Mouse (Mus musculus) mature B cell (primary cell): ENCODE measurements around the gene Peak1.

Source experiments
- in situ Hi-C: fragments of 300-500 bp; cut with MboI; formaldehyde crosslinking; loops from 2 replicates; pipeline ENCODE4 v1.14.3; 2019

Gene Peak1

GRCm38 (mm10) chr9:56415935-56416607 lies 1.8 kb downstream of the Peak1 start:
- in situ Hi-C loops: no loop called here

GRCm38 (mm10) chr9:56415393-56415792 lies 2.5 kb downstream of the Peak1 start:
- in situ Hi-C loops: no loop called here

DNA sequence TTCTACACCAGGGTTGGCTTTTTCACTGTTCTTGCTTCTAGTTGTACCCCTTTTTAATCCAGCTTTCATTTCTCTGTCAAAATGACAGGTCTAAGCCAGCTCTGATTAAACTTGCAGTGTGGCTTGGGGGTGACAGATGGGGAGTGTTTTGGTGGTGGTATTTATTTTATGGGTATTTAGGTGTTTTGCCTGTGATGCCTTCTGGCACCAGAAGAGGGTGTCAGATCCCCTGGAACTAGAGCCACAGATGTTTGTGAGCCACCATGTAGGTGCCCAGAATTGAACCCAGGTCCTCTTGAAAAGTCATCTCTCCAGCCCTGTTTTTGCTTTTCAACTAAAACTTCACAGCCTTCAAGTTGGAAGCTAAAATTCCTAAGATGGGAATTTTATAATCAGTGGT lies 3.5 kb downstream of the Peak1 start:
- in situ Hi-C loops: no loop called here

DNA sequence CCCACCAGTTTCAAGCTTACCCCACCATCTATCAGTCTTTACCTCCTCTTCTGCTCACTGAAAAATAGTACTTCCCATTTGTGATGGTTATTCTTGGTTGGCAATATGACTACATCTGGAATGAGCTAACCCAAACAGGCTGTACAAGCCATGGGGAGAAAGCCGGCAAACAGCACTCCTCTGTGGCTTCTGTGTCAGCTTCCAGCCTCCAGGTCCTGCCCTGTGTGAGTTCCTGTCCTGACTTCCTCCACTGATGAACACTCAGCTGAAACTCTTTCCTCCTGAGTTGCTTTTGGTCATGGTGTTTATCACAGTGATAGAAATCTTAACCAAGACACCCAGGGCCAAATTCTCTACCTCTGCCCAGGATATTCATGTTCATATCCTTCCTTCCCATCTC lies 5.2 kb downstream of the Peak1 start:
- in situ Hi-C loops: no loop called here

- in situ Hi-C loops: no loop called here
Observed at GRCm38 (mm10) chr9:56409928-56410327, 7.9 kb downstream of the Peak1 start.

DNA sequence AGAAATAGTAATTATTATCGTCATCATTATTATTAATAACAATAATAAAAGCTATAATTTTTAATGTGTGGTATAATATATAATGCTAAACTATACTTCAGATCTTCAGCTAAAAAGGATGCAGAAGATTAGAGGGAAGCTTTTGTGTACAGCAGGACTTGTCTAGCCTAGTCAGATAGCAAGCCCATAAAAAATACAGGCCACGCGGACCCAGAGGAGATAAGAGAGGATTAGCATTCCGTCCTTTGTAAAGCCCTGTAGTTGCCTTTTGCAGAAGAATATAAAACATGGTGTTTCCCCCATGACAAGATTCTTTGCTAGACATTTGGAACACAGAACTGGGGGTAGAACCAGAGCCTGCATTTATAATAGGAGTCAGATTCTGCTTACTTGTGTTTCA lies 13.2 kb downstream of the Peak1 start:
- in situ Hi-C loops: no loop called here

- in situ Hi-C loops: no loop called here
Observed at GRCm38 (mm10) chr9:56396306-56396705, 21.6 kb downstream of the Peak1 start.

DNA sequence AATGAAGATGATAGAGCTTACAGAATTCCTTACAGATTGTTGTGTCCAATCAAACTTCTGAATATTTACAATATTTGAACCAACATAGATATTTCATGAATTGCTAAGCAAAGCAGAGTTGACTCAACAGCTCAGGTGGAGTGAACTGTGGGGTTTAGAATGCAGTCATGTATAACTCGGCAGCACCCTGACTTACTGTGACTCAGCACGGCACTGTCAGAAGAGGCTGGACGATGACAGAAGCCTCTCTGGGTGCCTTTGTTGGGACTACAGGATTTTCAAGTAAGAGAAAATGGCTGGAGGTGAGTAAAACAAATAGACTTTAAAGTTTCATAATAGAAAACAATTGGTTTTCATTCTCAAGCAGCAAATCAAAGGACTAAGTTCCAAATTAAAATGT lies 25.0 kb downstream of the Peak1 start:
- in situ Hi-C loops: no loop called here

DNA sequence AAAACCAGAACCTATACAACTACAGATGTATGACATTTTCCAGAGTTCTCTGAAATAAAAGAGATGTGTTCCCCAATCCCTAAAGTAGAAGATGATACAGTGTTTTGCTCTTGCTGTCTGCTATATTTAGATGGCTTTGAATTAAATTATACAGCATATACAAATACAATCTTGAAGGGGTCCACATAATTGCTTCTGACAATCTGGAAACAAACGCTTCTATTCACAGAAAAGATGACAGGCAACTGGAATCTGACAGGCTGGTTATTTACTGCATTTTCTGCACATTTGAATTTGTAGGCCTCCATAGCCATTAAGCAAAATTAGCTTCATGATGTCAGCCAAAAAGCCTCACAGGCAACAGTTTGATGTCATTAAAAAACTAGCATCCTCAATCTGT lies 35.1 kb downstream of the Peak1 start:
- in situ Hi-C loops: no loop called here

GRCm38 (mm10) chr9:56374401-56374800 lies 43.5 kb downstream of the Peak1 start:
- in situ Hi-C loops: no loop called here

DNA sequence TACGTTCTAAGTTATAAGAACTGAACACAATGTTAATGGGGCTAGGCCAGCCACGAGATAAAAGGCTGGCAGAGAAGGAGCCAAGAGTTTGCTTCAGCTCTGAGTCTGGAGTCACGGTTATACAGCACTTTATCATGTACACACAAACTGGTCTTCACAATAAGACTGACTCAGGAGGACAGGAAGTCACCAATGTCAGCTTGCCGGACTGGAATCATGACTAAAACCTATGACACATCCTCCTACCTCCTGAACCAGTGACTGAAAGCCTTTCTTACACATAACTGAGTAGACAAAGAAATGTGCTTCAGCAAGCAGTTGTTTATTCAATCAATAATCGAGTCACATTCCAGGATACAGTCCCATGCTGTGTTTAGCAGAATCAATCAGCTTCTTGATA lies 47.2 kb downstream of the Peak1 start:
- in situ Hi-C loops: no loop called here

- in situ Hi-C loops: no loop called here
Observed at GRCm38 (mm10) chr9:56368814-56369213, 49.1 kb downstream of the Peak1 start.

- in situ Hi-C loops: no loop called here
Observed at GRCm38 (mm10) chr9:56363306-56363705, 54.6 kb downstream of the Peak1 start.

- in situ Hi-C loops: no loop called here
Observed at GRCm38 (mm10) chr9:56359261-56359660, 58.6 kb downstream of the Peak1 start.

GRCm38 (mm10) chr9:56355186-56355585 lies 62.7 kb downstream of the Peak1 start:
- in situ Hi-C loops: no loop called here

GRCm38 (mm10) chr9:56346321-56346720 lies 71.5 kb downstream of the Peak1 start:
- in situ Hi-C loops: no loop called here

DNA sequence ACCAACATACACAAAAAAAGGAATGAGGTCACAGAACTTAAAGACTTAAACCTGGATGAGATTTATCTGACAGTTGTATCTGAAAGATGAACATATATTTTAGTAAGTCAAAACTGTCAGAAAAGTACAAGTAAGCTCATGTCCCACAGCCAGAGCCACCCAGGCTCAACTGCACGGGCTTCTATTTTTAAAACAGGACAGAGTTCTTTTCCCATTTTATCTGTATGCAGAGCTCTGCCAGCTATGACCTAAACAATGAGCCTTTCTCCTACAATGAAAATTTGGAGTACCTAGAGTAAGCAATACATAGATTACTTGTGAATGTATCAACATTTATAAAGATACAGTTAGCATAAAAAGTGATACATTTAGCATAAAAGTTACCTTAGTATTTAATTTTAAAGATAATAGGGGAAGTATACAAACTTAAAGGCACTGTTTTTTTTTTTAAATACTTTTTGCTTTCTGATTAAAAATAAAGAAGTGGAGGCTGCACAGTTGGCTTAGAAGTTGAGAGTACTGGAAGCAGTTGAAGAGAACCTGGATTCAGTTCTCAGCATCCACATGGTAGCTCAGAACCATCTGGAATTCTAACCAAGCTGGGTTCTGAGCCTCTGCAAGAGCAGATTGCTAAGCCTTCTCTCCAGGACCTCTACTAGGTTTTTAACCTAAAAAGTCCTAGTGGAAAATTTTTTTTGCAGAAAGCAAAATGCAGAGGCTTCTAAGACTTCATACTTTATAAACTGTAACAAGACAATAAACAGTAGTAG lies 78.3 kb downstream of the Peak1 start:
- in situ Hi-C loops: no loop called here

DNA sequence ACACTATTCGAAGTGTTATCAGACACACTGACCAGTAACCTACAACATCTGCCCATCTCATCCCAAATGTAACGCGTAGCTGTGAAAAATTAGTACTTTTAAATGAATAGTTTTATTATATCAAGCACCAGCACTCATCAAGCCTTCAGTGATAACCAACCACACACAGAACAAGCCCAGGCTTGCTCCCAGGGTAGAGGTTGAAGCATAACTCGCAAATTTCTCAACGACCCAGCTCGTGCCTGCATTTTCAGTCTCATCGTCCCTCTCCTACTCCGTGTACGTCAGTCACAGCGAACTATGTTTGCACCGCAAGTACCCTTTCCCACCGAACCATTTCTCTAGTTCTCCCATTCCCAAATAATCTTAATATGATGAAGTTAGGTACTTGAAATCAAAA lies 83.5 kb downstream of the Peak1 start:
- in situ Hi-C loops: no loop called here

DNA sequence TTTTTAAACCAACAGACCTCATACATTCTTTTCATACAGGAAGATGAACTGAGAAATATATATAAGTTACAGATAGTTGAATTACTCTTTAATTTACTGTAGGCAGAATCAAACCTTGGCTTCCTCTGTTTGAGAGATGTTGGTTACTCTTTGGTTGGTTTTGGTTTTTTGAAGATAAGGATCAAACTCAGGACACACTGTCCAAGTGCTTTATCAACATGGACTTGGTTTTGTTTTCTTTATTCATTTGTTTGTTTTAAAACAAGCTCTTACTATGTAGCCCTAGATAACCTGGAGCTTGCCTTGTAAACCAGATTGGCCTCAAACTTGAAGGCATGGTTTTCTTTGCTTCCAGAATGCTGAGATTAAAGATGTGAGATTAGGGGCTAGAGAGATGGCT lies 85.1 kb downstream of the Peak1 start:
- in situ Hi-C loops: no loop called here

- in situ Hi-C loops: no loop called here
Observed at GRCm38 (mm10) chr9:56326511-56327005, 91.3 kb downstream of the Peak1 start.

GRCm38 (mm10) chr9:56325725-56326124 lies 92.1 kb downstream of the Peak1 start:
- in situ Hi-C loops: no loop called here

DNA sequence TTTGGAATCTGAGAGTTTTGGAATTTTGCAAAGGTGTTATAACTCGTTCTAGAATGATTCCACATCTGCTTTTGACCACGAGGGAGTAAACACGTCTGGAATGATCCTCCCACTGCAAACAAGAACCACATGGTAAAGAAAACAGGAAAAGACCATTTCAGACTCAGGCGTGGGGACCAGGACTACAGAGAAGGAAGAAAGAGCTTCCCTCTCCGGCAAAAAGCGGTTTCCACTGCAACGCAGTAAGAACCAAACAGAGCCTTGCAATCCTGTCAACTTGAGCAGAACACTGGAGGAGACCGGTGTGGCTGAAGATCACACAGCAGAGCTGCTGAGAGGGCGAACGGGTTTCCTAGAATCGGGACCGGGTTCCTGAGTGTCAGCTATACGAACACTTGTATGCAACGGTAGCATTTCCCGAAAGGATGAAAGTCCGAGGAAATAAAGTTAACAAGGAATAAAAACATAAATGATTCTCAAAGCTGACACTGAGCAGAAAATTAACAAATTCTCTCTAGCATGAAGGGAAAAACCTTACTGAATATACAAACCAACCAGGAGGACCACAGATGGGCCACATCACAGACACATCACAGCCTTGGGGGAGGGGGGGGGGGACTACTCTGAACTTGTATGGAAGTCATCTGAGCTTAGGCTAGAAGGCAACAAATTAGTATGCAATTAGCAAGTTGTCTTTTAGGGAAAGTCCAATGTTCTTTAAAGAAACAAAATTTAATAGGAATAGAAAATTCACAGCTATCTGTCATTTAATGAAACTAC lies 93.1 kb downstream of the Peak1 start:
- in situ Hi-C loops: no loop called here

GRCm38 (mm10) chr9:56321291-56321690 lies 96.6 kb downstream of the Peak1 start:
- in situ Hi-C loops: no loop called here
